ENCODE assay signal across 8 mouse cellular contexts in the genomic region with DNA sequence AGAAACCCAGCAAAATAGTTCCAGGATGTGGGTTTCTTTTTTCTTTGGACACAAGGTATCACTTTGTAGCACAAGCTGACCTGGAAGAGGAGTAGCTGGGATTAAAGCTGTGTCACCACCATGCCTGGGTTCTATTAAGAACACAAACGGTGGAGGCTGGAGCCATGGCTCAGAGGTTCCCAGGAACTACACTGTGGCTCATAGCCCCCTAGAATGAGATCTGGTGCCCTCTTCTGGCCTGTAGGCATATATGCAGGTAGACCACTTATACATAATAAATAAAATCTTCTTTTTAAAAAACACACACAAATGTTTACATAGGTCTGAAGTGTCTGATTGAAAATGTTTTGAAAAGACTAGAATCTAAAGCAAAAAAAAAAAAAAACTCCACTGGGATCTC. TPM values are rescaled to one million over a fixed set of nuclear protein-coding genes. Genes with fewer than 3 reads are reported as not detected.
DNase-seq lines count a peak whose midpoint lies in the region; ATAC-seq and TF ChIP-seq lines count a peak whose summit lies in the region.

No protein-coding gene starts in this region.

- peak; percentile 62 for TF ChIP-seq CTCF in ES-Bruce4 (IDR thresholded peaks at IDR 0.05; ENCODE audit: low read depth, low read length)
- peak; percentile 63; the same call in 1 of the 2 replicates for TF ChIP-seq CTCF in brain, embryonic 14.5 days (IDR thresholded peaks at IDR 0.05; ENCODE audit: borderline replicate concordance, extremely low read depth, insufficient read depth, insufficient read length)

- no peaks in the 10 kb centered on the region for H3K4me1 ChIP-seq in kidney, embryonic 14.5 days (ENCODE audit: control insufficient read depth, insufficient read depth, low read length)
- H3K4me1 ChIP-seq in ES-Bruce4 (ENCODE audit: control insufficient read depth, insufficient read depth, low read length) = no peaks in the 10 kb centered on the region
- H3K4me1 ChIP-seq in forebrain, embryonic 16.5 days (replicated peaks; ENCODE audit: control insufficient read depth, insufficient read depth, low read length) = no peaks in the 10 kb centered on the region
- no peaks in the 10 kb centered on the region for H3K4me1 ChIP-seq in limb, embryonic 10.5 days

- H3K4me3 ChIP-seq in kidney, embryonic 14.5 days (ENCODE audit: low read length) = no peak overlapping the region
- no peak overlapping the region for H3K4me3 ChIP-seq in ES-Bruce4 (ENCODE audit: low read depth, low read length)
- no peak overlapping the region for H3K4me3 ChIP-seq in forebrain, embryonic 16.5 days (replicated peaks; ENCODE audit: low read length)
- H3K4me3 ChIP-seq in limb, embryonic 10.5 days = no peak overlapping the region

- 3% methylated on average over 1 of the region's 1 CpGs for WGBS in kidney, embryonic 14.5 days
- 0% methylated on average over 1 of the region's 1 CpGs for WGBS in forebrain, embryonic 16.5 days
- 11% methylated on average over 1 of the region's 1 CpGs for WGBS in limb, embryonic 10.5 days

- H3K27ac ChIP-seq in kidney, embryonic 14.5 days (ENCODE audit: low read depth, low read length) = no peak overlapping the region
- no peak overlapping the region for H3K27ac ChIP-seq in ES-Bruce4 (ENCODE audit: insufficient read depth, low read length)
- H3K27ac ChIP-seq in forebrain, embryonic 16.5 days (ENCODE audit: low read length) = no peak overlapping the region
- H3K27ac ChIP-seq in limb, embryonic 10.5 days = no peak overlapping the region

- TF ChIP-seq EP300 in ES-Bruce4 (IDR thresholded peaks at IDR 0.05; ENCODE audit: insufficient read depth, low read depth, low read length) = no peak

- H3K9ac ChIP-seq in kidney, embryonic 14.5 days (ENCODE audit: low read depth, low read length) = no peak overlapping the region
- no peak overlapping the region for H3K9ac ChIP-seq in ES-Bruce4 (ENCODE audit: low read depth, poor library complexity, severe bottlenecking)
- H3K9ac ChIP-seq in forebrain, embryonic 16.5 days (replicated peaks; ENCODE audit: low read depth, low read length) = no peak overlapping the region

- peak; percentile 69; the same call in 1 of the 2 replicates for ATAC-seq in kidney, embryonic 14.5 days (ENCODE audit: low FRiP score, low TSS enrichment)
- ATAC-seq in forebrain, embryonic 16.5 days = peak; percentile 77

- H3K36me3 ChIP-seq in kidney, embryonic 14.5 days (ENCODE audit: control insufficient read depth, insufficient read depth, low read length) = peaks cover 41% of the 10 kb centered on the region
- no peaks in the 10 kb centered on the region for H3K36me3 ChIP-seq in ES-Bruce4 (ENCODE audit: control insufficient read depth, insufficient read depth, low read length, poor library complexity, severe bottlenecking)
- H3K36me3 ChIP-seq in forebrain, embryonic 16.5 days (ENCODE audit: control insufficient read depth, insufficient read depth) = peaks cover 13% of the 10 kb centered on the region
- peaks cover 49% of the 10 kb centered on the region for H3K36me3 ChIP-seq in limb, embryonic 10.5 days

- H3K27me3 ChIP-seq in kidney, embryonic 14.5 days (ENCODE audit: control insufficient read depth, insufficient read depth, low read length) = no peaks in the 10 kb centered on the region
- H3K27me3 ChIP-seq in ES-Bruce4 (ENCODE audit: control insufficient read depth, insufficient read depth, low read length, poor library complexity, severe bottlenecking) = no peaks in the 10 kb centered on the region
- H3K27me3 ChIP-seq in forebrain, embryonic 16.5 days (replicated peaks; ENCODE audit: control insufficient read depth, insufficient read depth, low read length) = no peaks in the 10 kb centered on the region
- no peaks in the 10 kb centered on the region for H3K27me3 ChIP-seq in limb, embryonic 10.5 days (ENCODE audit: low read depth, poor library complexity, severe bottlenecking)

- no peak overlapping the region for H3K4me2 ChIP-seq in kidney, embryonic 14.5 days (replicated peaks; ENCODE audit: low read depth, low read length)
- H3K4me2 ChIP-seq in forebrain, embryonic 16.5 days (ENCODE audit: low read length) = no peak overlapping the region

- DNase-seq in kidney, adult 18-20 months = no peak
- DNase-seq in brain, embryonic 14.5 days (ENCODE audit: low read depth) = peak; percentile 83
- peak; percentile 50 for DNase-seq in limb, embryonic 10.5 days (ENCODE audit: low spot score)
- DNase-seq in naive thymus-derived CD4-positive, alpha-beta T cell, adult 2 months (ENCODE audit: low read depth) = peak; percentile 54
- DNase-seq in spleen, postnatal 4 days (ENCODE audit: low spot score in 2 of 2) = no peak

- H3K9me3 ChIP-seq in kidney, embryonic 14.5 days (ENCODE audit: control insufficient read depth, low read length) = no peaks in the 10 kb centered on the region
- no peaks in the 10 kb centered on the region for H3K9me3 ChIP-seq in ES-Bruce4 (replicated peaks; ENCODE audit: control insufficient read depth, insufficient read depth, low read length, poor library complexity, severe bottlenecking)
- H3K9me3 ChIP-seq in forebrain, embryonic 16.5 days (ENCODE audit: control insufficient read depth, low read length) = no peaks in the 10 kb centered on the region
- H3K9me3 ChIP-seq in limb, embryonic 10.5 days (replicated peaks) = no peaks in the 10 kb centered on the region

- TF ChIP-seq POLR2A in ES-Bruce4 (IDR thresholded peaks at IDR 0.05; ENCODE audit: insufficient read depth, low read length) = no peak
- no peak for TF ChIP-seq POLR2A in brain, embryonic 14.5 days (IDR thresholded peaks at IDR 0.05; ENCODE audit: borderline replicate concordance, extremely low read depth, insufficient read depth, insufficient read length, poor library complexity, severe bottlenecking)

RNA-seq across cellular contexts. Expression of gene Zdhhc17, which starts 33.9 kb away (rescaled TPM):
- polyA plus RNA-seq in kidney, embryonic 14.5 days (2014; fragmentation: Nextera tagmentation; extraction: Ambion mirVana) = 18.2 and 33.5 TPM in 2 replicates
- polyA plus RNA-seq in ES-Bruce4 (2011; ENCODE audit: insufficient read depth, insufficient read length, low read depth, missing spikeins) = 31.3 and 33.6 TPM in 2 replicates
- polyA plus RNA-seq in brain, embryonic 14.5 days (2012; rRNA removed) = 83.4 and 90.8 TPM in 2 replicates
- polyA plus RNA-seq in forebrain, embryonic 16.5 days (2015; fragmentation: Nextera tagmentation; extraction: Ambion mirVana) = 60.7 and 63.6 TPM in 2 replicates
- polyA plus RNA-seq in limb, embryonic 10.5 days (2016; fragmentation: Nextera tagmentation; extraction: Ambion mirVana) = 21.9 and 26.4 TPM in 2 replicates

RNA-seq across cellular contexts. Expression of gene Csrp2, which starts 56.5 kb away (rescaled TPM):
- polyA plus RNA-seq in kidney, embryonic 14.5 days (2014; fragmentation: Nextera tagmentation; extraction: Ambion mirVana) = 157 and 158 TPM in 2 replicates
- 221 and 242 TPM in 2 replicates for polyA plus RNA-seq in ES-Bruce4 (2011; ENCODE audit: insufficient read depth, insufficient read length, low read depth, missing spikeins)
- 108 and 138 TPM in 2 replicates for polyA plus RNA-seq in brain, embryonic 14.5 days (2012; rRNA removed)
- 196 and 203 TPM in 2 replicates for polyA plus RNA-seq in forebrain, embryonic 16.5 days (2015; fragmentation: Nextera tagmentation; extraction: Ambion mirVana)
- 179 and 195 TPM in 2 replicates for polyA plus RNA-seq in limb, embryonic 10.5 days (2016; fragmentation: Nextera tagmentation; extraction: Ambion mirVana)

Comparison
In these comparisons a context has a peak if more than half of its experiments do, and no peak if none do; other contexts are left out.
1. DNase-seq: peak in brain, embryonic 14.5 days (single experiment), limb, embryonic 10.5 days (single experiment) and naive thymus-derived CD4-positive, alpha-beta T cell, adult 2 months (single experiment); none in kidney, adult 18-20 months (single experiment) and spleen, postnatal 4 days (0 of 2).